Mouse (Mus musculus) liver, postnatal 0 days (tissue): ENCODE data around the gene Apeh. TPM values are rescaled to one million over a fixed set of nuclear protein-coding genes. Genes with fewer than 3 reads are reported as not detected.

Experiments used
- ATAC-seq: fragments of 200-750 bp; cut with Nextera tagmentation; 2 replicates; pipeline ENCODE4 v1.8.0; 2017; ENCODE audit warnings: mild to moderate bottlenecking, moderate library complexity
- DNase-seq: peaks from one replicate; pipeline ENCODE4 v3.0.0-alpha.2; 2016
- H3K27ac ChIP-seq: fragments of 300-500 bp; sonication (generic); 2 replicates; pipeline ENCODE4 v1.5.1; 2014; ENCODE audit warnings: antibody characterized with exemption, moderate library complexity, mild to moderate bottlenecking, low read depth
- H3K27me3 ChIP-seq: fragments of 300-500 bp; sonication (generic); 2 replicates; pipeline ENCODE4 v1.6.1; 2014; ENCODE audit warnings: low read length, control low read depth, mixed read lengths; ENCODE audit not compliant: insufficient read depth
- H3K36me3 ChIP-seq: fragments of 300-500 bp; sonication (generic); replicated peaks from 2 replicates; pipeline ENCODE4 v1.6.1; 2014; ENCODE audit warnings: mild to moderate bottlenecking, control low read depth, low read length, moderate library complexity, mixed read lengths; ENCODE audit not compliant: insufficient read depth
- H3K4me1 ChIP-seq: fragments of 300-500 bp; sonication (generic); 2 replicates; pipeline ENCODE4 v1.6.1; 2014; ENCODE audit warnings: antibody characterized with exemption, mild to moderate bottlenecking, control low read depth; ENCODE audit not compliant: insufficient read depth
- H3K4me2 ChIP-seq: fragments of 300-500 bp; sonication (generic); 2 replicates; pipeline ENCODE4 v1.6.1; 2014; ENCODE audit warnings: low read depth, mild to moderate bottlenecking, low read length, moderate library complexity, mixed read lengths
- H3K4me3 ChIP-seq: fragments of 300-500 bp; sonication (generic); 2 replicates; pipeline ENCODE4 v1.5.1; 2014; ENCODE audit warnings: low read depth, low read length
- H3K9ac ChIP-seq: fragments of 300-500 bp; sonication (generic); replicated peaks from 2 replicates; pipeline ENCODE4 v1.6.1; 2014; ENCODE audit warnings: mild to moderate bottlenecking, moderate library complexity
- H3K9me3 ChIP-seq: fragments of 300-500 bp; sonication (generic); 2 replicates; pipeline ENCODE4 v1.6.1; 2016; ENCODE audit warnings: mild to moderate bottlenecking, control low read depth, low read length, mixed read lengths
- CTCF ChIP-seq: sonication (generic); IDR thresholded peaks from 2 replicates; pipeline ENCODE4 v1.5.1; 2016; ENCODE audit warnings: antibody characterized with exemption, low read depth
- EP300 ChIP-seq: IDR thresholded peaks from 2 replicates; pipeline ENCODE4 v1.6.1; 2016; ENCODE audit warnings: antibody characterized with exemption, low read depth, mild to moderate bottlenecking
- WGBS: fragments of 180-500 bp; shearing (Covaris S2); extraction: QIAGEN DNeasy Blood & Tissue Kit; methylation state at CpG from one replicate; pipeline ENCODE4 v1.1.7; 2014; ENCODE audit not compliant: insufficient replicate concordance; 5-methylcytosine and 5-hydroxymethylcytosine counted together
- polyA plus RNA-seq: library from polyadenylated mRNA; unstranded; fragments of >200 nt; fragmentation: Nextera tagmentation; extraction: Ambion mirVana; gene quantifications from 2 replicates; pipeline ENCODE4 v1.2.1, GENCODE M21; 2015

The Apeh gene
- polyA plus RNA-seq = 67.7 and 75.2 TPM in 2 replicates

DNA sequence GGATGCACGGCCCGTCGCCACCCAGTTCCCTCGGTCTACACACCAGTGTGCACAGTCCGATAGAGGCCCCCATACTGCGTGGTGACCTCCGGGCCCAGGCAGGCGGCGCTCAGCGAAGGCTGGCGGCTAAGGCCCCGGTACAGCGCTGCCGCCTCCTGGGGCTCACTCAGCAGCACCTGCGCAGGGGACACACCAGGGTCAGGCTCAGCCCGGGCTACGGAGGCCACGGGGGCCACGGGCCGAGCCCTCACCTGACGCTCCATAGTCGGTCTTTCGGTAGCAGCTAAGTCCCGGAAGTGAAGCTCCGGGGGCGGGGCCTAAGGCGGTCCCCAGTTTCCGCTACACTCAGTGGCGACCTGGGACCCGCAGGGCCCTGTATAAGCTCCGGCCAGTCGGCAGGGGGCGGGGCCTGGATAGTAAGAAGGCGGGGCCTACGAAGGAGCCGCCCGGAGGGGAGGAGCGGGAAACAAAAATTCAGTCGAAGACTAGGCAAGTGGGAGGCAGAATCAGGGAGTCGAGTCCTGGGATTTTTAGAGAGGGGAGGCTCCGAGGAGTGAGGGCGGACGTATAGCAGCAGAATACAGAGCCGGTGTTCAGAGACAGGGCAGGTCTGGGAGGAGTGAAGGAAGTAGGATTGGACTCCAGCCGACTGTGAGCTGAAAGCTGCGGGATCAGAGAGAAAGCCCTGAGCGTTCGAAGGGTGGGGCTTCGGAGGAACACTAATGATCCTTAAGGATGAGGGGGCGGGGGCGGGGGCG, at the start of gene Apeh:
Gene Apeh, minus strand, starts transcription at position 423 of the 758 bp plus-strand sequence.
- ATAC-seq (peak; percentile 83), DNase-seq (peak; percentile 99)
- Histone ChIP-seq H3K4me2 (peak within 1 kb of the TSS; percentile 92), H3K4me3 (peak within 1 kb of the TSS; percentile 76), H3K27ac (peak within 1 kb of the TSS; percentile 98), H3K9ac (peak within 1 kb of the TSS; percentile 92), H3K36me3 (peaks cover 37% of the 10 kb centered on the region), H3K27me3 (no peaks in the 10 kb centered on the region), H3K4me1 (peaks cover 33% of the 10 kb centered on the region), H3K9me3 (no peaks in the 10 kb centered on the region)
- WGBS = under 1% methylated on average over 52 of the region's 52 CpGs
- TF ChIP-seq CTCF (peak; percentile 33; the same call in 1 of the 2 replicates), EP300 (no peak; the same call in 1 of the 2 replicates)

DNA sequence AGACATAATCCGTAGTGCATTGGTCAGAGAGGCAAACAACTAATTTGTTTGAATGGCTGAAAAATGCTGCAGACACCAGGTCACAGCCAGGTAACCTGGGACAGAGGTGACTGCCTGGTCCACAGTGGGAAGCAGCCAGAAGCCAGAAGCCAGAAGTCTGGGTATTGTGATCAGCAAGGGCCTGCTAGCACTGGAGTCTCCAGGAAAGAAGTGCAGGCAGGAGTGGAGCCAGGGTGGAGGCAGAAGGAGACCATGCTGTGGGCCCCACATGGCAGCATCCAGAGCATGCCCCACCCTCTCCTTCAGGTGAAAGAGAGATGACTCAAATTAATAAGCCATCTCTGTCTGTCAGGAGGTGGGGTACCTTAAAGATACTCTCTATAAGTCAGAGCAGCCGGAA, 49.1 kb upstream of the Apeh start:
- Histone ChIP-seq H3K27me3 (no peaks in the 10 kb centered on the region), H3K4me3 (no peak overlapping the region), H3K9me3 (no peaks in the 10 kb centered on the region), H3K4me1 (no peaks in the 10 kb centered on the region), H3K4me2 (no peak overlapping the region), H3K9ac (no peak overlapping the region), H3K27ac (no peak overlapping the region), H3K36me3 (no peaks in the 10 kb centered on the region)
- TF ChIP-seq CTCF (no peak), EP300 (no peak)
- ATAC-seq (no peak), DNase-seq (no peak)
- 73% methylated on average over 2 of the region's 2 CpGs for WGBS

DNA sequence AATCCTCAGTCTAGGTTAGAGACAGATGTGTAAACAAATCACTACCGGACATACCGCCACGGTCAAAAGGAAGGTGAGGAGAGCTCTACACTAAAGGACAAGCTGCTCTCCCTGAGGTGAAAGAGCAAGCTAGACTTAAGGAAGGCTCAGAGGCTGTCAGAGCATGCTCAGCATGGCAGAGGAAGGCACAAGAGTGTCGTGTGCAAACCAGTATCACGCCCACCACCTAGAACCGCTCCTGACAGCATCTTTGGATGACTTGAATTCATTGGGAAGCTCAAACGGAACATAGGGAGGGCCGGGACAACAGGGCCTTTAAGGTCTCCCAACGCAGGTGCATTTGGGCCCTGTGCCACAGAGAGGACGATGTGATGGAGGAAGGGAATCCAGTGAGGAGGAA, 47.0 kb upstream of the Apeh start:
- Histone ChIP-seq H3K9me3 (no peaks in the 10 kb centered on the region), H3K27me3 (no peaks in the 10 kb centered on the region), H3K36me3 (no peaks in the 10 kb centered on the region), H3K4me2 (no peak overlapping the region), H3K27ac (no peak overlapping the region), H3K4me3 (no peak overlapping the region), H3K9ac (no peak overlapping the region), H3K4me1 (no peaks in the 10 kb centered on the region)
- ATAC-seq (no peak), DNase-seq (no peak)
- TF ChIP-seq CTCF = no peak
- no peak for TF ChIP-seq EP300
- WGBS = 79% methylated on average over 10 of the region's 10 CpGs

DNA sequence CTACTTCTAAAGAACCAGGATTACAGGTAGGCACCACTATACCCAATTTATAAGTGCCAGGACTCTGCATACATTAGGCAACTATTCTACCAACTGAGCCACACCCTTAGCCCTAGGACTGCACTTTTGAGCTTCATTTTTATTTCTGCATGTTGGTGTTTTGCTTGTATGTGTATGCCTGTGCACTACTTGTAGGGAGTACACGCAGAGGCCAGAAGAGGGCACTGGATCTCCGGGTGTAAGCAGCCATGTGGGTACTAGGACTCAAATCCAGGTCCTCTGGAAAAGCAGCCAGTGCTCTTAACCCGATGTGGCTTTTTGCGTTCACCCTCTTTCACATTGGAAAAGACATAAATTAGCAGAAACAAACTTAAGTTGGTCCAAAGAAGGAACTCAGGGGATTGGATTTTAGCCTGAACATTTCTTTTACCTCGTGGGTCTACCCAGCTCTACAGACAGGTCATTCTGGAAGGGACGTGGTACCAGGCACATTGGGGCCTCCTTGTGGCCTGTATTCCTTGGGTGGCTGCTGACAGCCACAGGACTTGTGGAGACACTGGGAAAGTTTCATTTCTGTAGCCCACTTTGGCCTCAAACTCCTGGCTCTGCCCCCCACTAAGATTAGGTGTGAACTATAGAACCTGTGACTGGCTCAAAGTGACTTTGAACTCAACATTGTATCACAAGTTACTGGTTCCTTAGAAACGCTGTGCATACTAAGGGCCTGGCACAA, 45.7 kb upstream of the Apeh start:
- no peak overlapping the region for H3K4me3 ChIP-seq
- ATAC-seq = peak; percentile 60
- no peak overlapping the region for H3K9ac ChIP-seq
- no peak overlapping the region for H3K27ac ChIP-seq
- 70% methylated on average over 7 of the region's 7 CpGs for WGBS
- no peaks in the 10 kb centered on the region for H3K36me3 ChIP-seq
- H3K27me3 ChIP-seq = no peaks in the 10 kb centered on the region
- no peak overlapping the region for H3K4me2 ChIP-seq
- no peaks in the 10 kb centered on the region for H3K4me1 ChIP-seq
- peak; percentile 42 for TF ChIP-seq CTCF
- TF ChIP-seq EP300 = no peak
- DNase-seq = no peak
- H3K9me3 ChIP-seq = no peaks in the 10 kb centered on the region

DNA sequence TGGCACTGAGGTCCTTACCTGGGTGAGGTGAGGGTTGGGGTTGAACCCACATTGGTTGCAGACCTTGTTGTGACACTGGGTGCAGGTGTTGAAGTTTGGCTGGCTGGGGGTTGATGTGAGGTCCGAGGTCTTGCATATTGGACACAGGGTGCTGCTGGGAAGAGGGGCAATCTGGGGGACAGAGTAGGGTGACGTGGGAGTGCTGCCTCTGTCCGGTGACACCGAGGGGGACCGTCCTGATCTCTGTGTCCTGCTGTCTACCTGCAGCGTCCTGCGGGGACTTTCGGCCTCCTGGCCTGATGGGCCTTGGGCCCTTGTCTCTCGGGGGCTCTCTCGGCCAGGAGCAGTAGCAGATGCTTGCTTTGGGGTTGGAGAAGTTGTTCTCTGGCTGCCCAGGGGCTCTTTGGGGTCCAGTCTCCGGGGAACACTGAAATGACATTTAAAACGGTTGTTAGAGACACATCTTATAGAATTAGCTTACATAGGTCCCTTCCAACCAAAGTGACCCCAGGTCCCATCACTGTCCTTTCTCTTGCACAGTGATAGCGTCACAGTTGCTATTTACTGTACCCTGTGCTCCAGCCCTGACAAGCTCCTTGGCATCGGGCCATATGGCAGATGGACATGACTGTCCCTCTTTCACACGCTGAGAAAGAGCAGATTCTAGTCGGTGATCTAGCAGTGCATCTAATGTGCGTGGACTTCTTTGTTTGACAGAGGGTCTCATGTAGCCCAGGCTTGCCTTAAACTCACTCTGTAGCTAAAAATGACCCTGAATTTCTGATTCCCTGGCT, 45.0 kb upstream of the Apeh start:
- Histone ChIP-seq H3K27ac (no peak overlapping the region), H3K4me3 (no peak overlapping the region), H3K4me2 (no peak overlapping the region), H3K27me3 (no peaks in the 10 kb centered on the region), H3K9me3 (no peaks in the 10 kb centered on the region), H3K36me3 (no peaks in the 10 kb centered on the region), H3K4me1 (no peaks in the 10 kb centered on the region), H3K9ac (no peak overlapping the region)
- TF ChIP-seq EP300 (no peak), CTCF (no peak)
- 71% methylated on average over 17 of the region's 17 CpGs for WGBS
- DNase-seq (peak; percentile 68), ATAC-seq (peak; percentile 85)

DNA sequence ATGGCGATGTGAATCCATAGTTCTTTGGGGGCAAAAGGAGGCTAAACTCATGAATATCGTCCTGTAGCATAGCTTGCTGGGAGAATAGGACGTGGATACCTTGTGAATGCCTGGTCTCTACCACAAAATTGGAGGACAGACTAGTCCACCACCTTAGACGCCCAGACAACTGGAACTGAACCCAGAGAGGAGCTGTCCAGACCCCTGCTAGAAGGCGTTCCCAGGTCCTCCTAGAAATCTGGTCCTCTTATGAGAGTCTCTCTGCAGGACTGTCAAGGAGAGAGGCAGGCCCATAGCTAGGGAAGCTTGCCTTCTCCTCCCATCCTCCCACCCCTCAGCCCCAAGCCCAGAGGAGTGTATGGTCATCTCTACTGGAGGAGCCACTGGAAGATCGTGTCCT, 43.7 kb upstream of the Apeh start:
- Histone ChIP-seq H3K4me2 (no peak overlapping the region), H3K4me3 (no peak overlapping the region)
- no peak for ATAC-seq

More for the DNA sequence above, 43.7 kb upstream of the Apeh start:
- H3K9ac ChIP-seq = no peak overlapping the region
- H3K36me3 ChIP-seq = no peaks in the 10 kb centered on the region
- TF ChIP-seq EP300 = no peak
- no peak for TF ChIP-seq CTCF
- DNase-seq = no peak
- H3K9me3 ChIP-seq = no peaks in the 10 kb centered on the region
- no peaks in the 10 kb centered on the region for H3K4me1 ChIP-seq
- H3K27ac ChIP-seq = no peak overlapping the region
- no peaks in the 10 kb centered on the region for H3K27me3 ChIP-seq
- WGBS = 76% methylated on average over 6 of the region's 6 CpGs
